Mouse (Mus musculus) MEL (cell line): Measurements from ENCODE around the gene Nos3. TPM values are rescaled to one million over a fixed set of nuclear protein-coding genes. Genes with fewer than 3 reads are reported as not detected.

ENCODE experiments used
- DNase-seq: peaks from one replicate; pipeline ENCODE4 v3.0.0; 2011; ENCODE audit warnings: low read depth, low spot score
- H3K27ac ChIP-seq: 2 replicates; pipeline ENCODE4 v1.5.1; 2012; ENCODE audit warnings: low read depth, mild to moderate bottlenecking, control low read depth, low read length, moderate library complexity; ENCODE audit not compliant: control insufficient read depth
- H3K27me3 ChIP-seq, 2 experiments: fragments of 150-350 bp in 1 of 2; sonication (generic) in 1 of 2; 2 replicates each; pipeline ENCODE4 v1.6.1; 2012; ENCODE audit warnings: low read length in 2 of 2, mild to moderate bottlenecking in 2 of 2, improper control_type of control experiment in 1 of 2, moderate library complexity in 1 of 2; ENCODE audit not compliant: insufficient read depth in 2 of 2, control insufficient read depth in 1 of 2
- H3K36me3 ChIP-seq, 2 experiments: 2 replicates each; pipeline ENCODE4 v1.6.1; 2012 to 2014; ENCODE audit warnings: low read length in 2 of 2, improper control_type of control experiment in 1 of 2, inconsistent platforms in 1 of 2, mild to moderate bottlenecking in 1 of 2; ENCODE audit not compliant: insufficient read depth in 2 of 2, control insufficient read depth in 1 of 2
- H3K4me1 ChIP-seq, 2 experiments: fragments of 150-350 bp in 1 of 2; sonication (generic) in 1 of 2; 2 replicates each; pipeline ENCODE4 v1.6.1; 2012; ENCODE audit warnings: low read length in 2 of 2, improper control_type of control experiment in 1 of 2, mild to moderate bottlenecking in 1 of 2; ENCODE audit not compliant: insufficient read depth in 2 of 2, control insufficient read depth in 1 of 2
- H3K4me3 ChIP-seq, 2 experiments: fragments of 150-350 bp in 1 of 2; sonication (generic) in 1 of 2; 2 replicates each; pipeline ENCODE4 v1.5.1; 2012; ENCODE audit warnings: low read depth in 2 of 2, low read length in 2 of 2, mild to moderate bottlenecking in 2 of 2, moderate library complexity in 2 of 2, control low read depth in 1 of 2, improper control_type of control experiment in 1 of 2; ENCODE audit not compliant: control insufficient read depth in 1 of 2, insufficient read depth in 1 of 2
- H3K79me2 ChIP-seq: 2 replicates; pipeline ENCODE4 v1.6.1; 2012; ENCODE audit warnings: mild to moderate bottlenecking, low read length, moderate library complexity; ENCODE audit not compliant: control insufficient read depth, poor library complexity, insufficient read depth
- H3K9ac ChIP-seq: 2 replicates; pipeline ENCODE4 v1.6.1; 2012; ENCODE audit warnings: low read depth, mild to moderate bottlenecking, control low read depth, low read length, moderate library complexity; ENCODE audit not compliant: control insufficient read depth, poor library complexity, severe bottlenecking
- H3K9me3 ChIP-seq: fragments of 150-350 bp; sonication (generic); replicated peaks from 2 replicates; pipeline ENCODE4 v1.6.1; 2012; ENCODE audit warnings: mild to moderate bottlenecking, low read length, improper control_type of control experiment, moderate library complexity; ENCODE audit not compliant: insufficient read depth
- BHLHE40 ChIP-seq: IDR thresholded peaks from 2 replicates; pipeline ENCODE4 v1.6.1; 2012; ENCODE audit warnings: low read depth, mild to moderate bottlenecking, inconsistent platforms, low read length, improper control_type of control experiment, borderline replicate concordance
- CHD1 ChIP-seq: IDR thresholded peaks from 2 replicates; pipeline ENCODE4 v1.6.1; 2012; ENCODE audit warnings: low read depth, mild to moderate bottlenecking, inconsistent platforms, low read length, improper control_type of control experiment
- CTCF ChIP-seq, 3 experiments: IDR thresholded peaks in 2 of 3; conservative IDR thresholded peaks in 1 of 3; 2 replicates each; pipeline ENCODE4 v1.5.1; 2011 to 2012; ENCODE audit warnings: low read length in 3 of 3, low read depth in 2 of 3, mild to moderate bottlenecking in 2 of 3, improper control_type of control experiment in 1 of 3, inconsistent platforms in 1 of 3, mixed read lengths in 1 of 3, moderate library complexity in 1 of 3; ENCODE audit not compliant: control insufficient read depth in 1 of 3, insufficient read depth in 1 of 3, poor library complexity in 1 of 3, severe bottlenecking in 1 of 3
- E2F4 ChIP-seq: IDR thresholded peaks from 2 replicates; pipeline ENCODE4 v1.6.1; 2011; ENCODE audit warnings: low read depth, low read length, improper control_type of control experiment, borderline replicate concordance
- ELF1 ChIP-seq: IDR thresholded peaks from 2 replicates; pipeline ENCODE4 v1.6.1; 2014; ENCODE audit warnings: low read depth, mild to moderate bottlenecking, inconsistent platforms, low read length, improper control_type of control experiment, moderate library complexity
- EP300 ChIP-seq, 2 experiments: IDR thresholded peaks; 2 replicates each; pipeline ENCODE4 v1.6.1; 2011; ENCODE audit warnings: improper control_type of control experiment in 2 of 2, low read length in 2 of 2, low read depth in 1 of 2, mild to moderate bottlenecking in 1 of 2
- ETS1 ChIP-seq: IDR thresholded peaks from 2 replicates; pipeline ENCODE4 v1.6.1; 2012; ENCODE audit warnings: low read depth, mild to moderate bottlenecking, inconsistent platforms, low read length, improper control_type of control experiment, moderate library complexity
- GABPA ChIP-seq: IDR thresholded peaks from 2 replicates; pipeline ENCODE4 v1.6.1; 2012; ENCODE audit warnings: low read depth, mild to moderate bottlenecking, inconsistent platforms, low read length, improper control_type of control experiment, moderate library complexity
- GATA1 ChIP-seq: IDR thresholded peaks from 2 replicates; pipeline ENCODE4 v1.6.1; 2011; ENCODE audit warnings: low read depth, low read length, improper control_type of control experiment
- HCFC1 ChIP-seq: IDR thresholded peaks from 2 replicates; pipeline ENCODE4 v1.6.1; 2012; ENCODE audit warnings: low read depth, mild to moderate bottlenecking, inconsistent platforms, low read length, improper control_type of control experiment, moderate library complexity
- JUND ChIP-seq: IDR thresholded peaks from 2 replicates; pipeline ENCODE4 v1.6.1; 2011; ENCODE audit warnings: low read depth, mild to moderate bottlenecking, improper control_type of control experiment, low read length
- KAT2A ChIP-seq: conservative IDR thresholded peaks from 2 replicates; pipeline ENCODE4 v1.6.1; 2012; ENCODE audit warnings: low read depth, low read length, improper control_type of control experiment, inconsistent platforms
- MAFK ChIP-seq: IDR thresholded peaks from 2 replicates; pipeline ENCODE4 v1.6.1; 2011; ENCODE audit warnings: low read depth, mild to moderate bottlenecking, low read length, improper control_type of control experiment, borderline replicate concordance
- MAX ChIP-seq: IDR thresholded peaks from 2 replicates; pipeline ENCODE4 v1.6.1; 2011; ENCODE audit warnings: low read length, improper control_type of control experiment
- MAZ ChIP-seq: IDR thresholded peaks from 2 replicates; pipeline ENCODE4 v1.6.1; 2012; ENCODE audit warnings: low read depth, mild to moderate bottlenecking, inconsistent platforms, low read length, improper control_type of control experiment
- MEF2A ChIP-seq: IDR thresholded peaks from 2 replicates; pipeline ENCODE4 v1.6.1; 2014; ENCODE audit warnings: low read depth, mild to moderate bottlenecking, inconsistent platforms, low read length, improper control_type of control experiment; ENCODE audit not compliant: poor library complexity, insufficient replicate concordance, severe bottlenecking; ENCODE audit errors: extremely low read depth
- MXI1 ChIP-seq: IDR thresholded peaks from 2 replicates; pipeline ENCODE4 v1.6.1; 2011; ENCODE audit warnings: mild to moderate bottlenecking, low read depth, low read length, improper control_type of control experiment
- MYB ChIP-seq: IDR thresholded peaks from 2 replicates; pipeline ENCODE4 v1.6.1; 2011; ENCODE audit warnings: mild to moderate bottlenecking, low read depth, low read length, improper control_type of control experiment
- MYC ChIP-seq: IDR thresholded peaks from 2 replicates; pipeline ENCODE4 v1.6.1; 2011; ENCODE audit warnings: low read depth, mild to moderate bottlenecking, low read length, improper control_type of control experiment, moderate library complexity
- NELFE ChIP-seq: IDR thresholded peaks from 2 replicates; pipeline ENCODE4 v1.6.1; 2011; ENCODE audit warnings: low read depth, low read length, improper control_type of control experiment
- NRF1 ChIP-seq: IDR thresholded peaks from 2 replicates; pipeline ENCODE4 v1.6.1; 2014; ENCODE audit warnings: low read depth, mild to moderate bottlenecking, inconsistent platforms, low read length, improper control_type of control experiment, moderate library complexity; ENCODE audit not compliant: poor library complexity, insufficient read depth, severe bottlenecking
- POLR2A ChIP-seq, 2 experiments: IDR thresholded peaks; 2 replicates each; pipeline ENCODE4 v1.6.1; 2011 to 2012; ENCODE audit warnings: low read length in 2 of 2, mild to moderate bottlenecking in 2 of 2, control low read depth in 1 of 2, improper control_type of control experiment in 1 of 2, low read depth in 1 of 2, moderate library complexity in 1 of 2; ENCODE audit not compliant: control insufficient read depth in 1 of 2, insufficient read depth in 1 of 2, poor library complexity in 1 of 2
- POLR2AphosphoS2 ChIP-seq: IDR thresholded peaks from 2 replicates; pipeline ENCODE4 v1.6.1; 2011; ENCODE audit warnings: low read length, improper control_type of control experiment
- POLR2AphosphoS5 ChIP-seq: IDR thresholded peaks from 2 replicates; pipeline ENCODE4 v1.6.1; 2012; ENCODE audit warnings: low read depth, borderline replicate concordance, mild to moderate bottlenecking, inconsistent platforms, low read length, moderate library complexity, mixed read lengths
- RAD21 ChIP-seq: IDR thresholded peaks from 2 replicates; pipeline ENCODE4 v1.6.1; 2011; ENCODE audit warnings: mild to moderate bottlenecking, low read depth, low read length, improper control_type of control experiment
- RCOR1 ChIP-seq: IDR thresholded peaks from 2 replicates; pipeline ENCODE4 v1.6.1; 2012; ENCODE audit warnings: low read depth, mild to moderate bottlenecking, inconsistent platforms, low read length, improper control_type of control experiment
- SIN3A ChIP-seq: IDR thresholded peaks from 2 replicates; pipeline ENCODE4 v1.6.1; 2012; ENCODE audit warnings: low read length, improper control_type of control experiment, inconsistent platforms
- SMC3 ChIP-seq: IDR thresholded peaks from 2 replicates; pipeline ENCODE4 v1.6.1; 2011; ENCODE audit warnings: low read depth, low read length, improper control_type of control experiment
- TAL1 ChIP-seq: IDR thresholded peaks from 2 replicates; pipeline ENCODE4 v1.6.1; 2012; ENCODE audit warnings: mild to moderate bottlenecking, inconsistent platforms, low read length, moderate library complexity, mixed read lengths
- TBP ChIP-seq: IDR thresholded peaks from 2 replicates; pipeline ENCODE4 v1.8.0; 2011; ENCODE audit warnings: low read depth, low read length, improper control_type of control experiment
- TCF12 ChIP-seq: IDR thresholded peaks from 2 replicates; pipeline ENCODE4 v1.6.1; 2014; ENCODE audit warnings: low read depth, mild to moderate bottlenecking, inconsistent platforms, low read length, improper control_type of control experiment, moderate library complexity
- UBTF ChIP-seq: IDR thresholded peaks from 2 replicates; pipeline ENCODE4 v1.6.1; 2012; ENCODE audit warnings: low read depth, mild to moderate bottlenecking, inconsistent platforms, low read length, improper control_type of control experiment, moderate library complexity, borderline replicate concordance; ENCODE audit not compliant: insufficient read depth
- USF1 ChIP-seq: IDR thresholded peaks from 2 replicates; pipeline ENCODE4 v1.6.1; 2014; ENCODE audit warnings: low read depth, mild to moderate bottlenecking, inconsistent platforms, low read length, improper control_type of control experiment, moderate library complexity
- USF2 ChIP-seq, 2 experiments: IDR thresholded peaks; 2 replicates each; pipeline ENCODE4 v1.6.1; 2011 to 2012; ENCODE audit warnings: improper control_type of control experiment in 2 of 2, low read length in 2 of 2, borderline replicate concordance in 1 of 2, inconsistent platforms in 1 of 2, low read depth in 1 of 2, mild to moderate bottlenecking in 1 of 2; ENCODE audit not compliant: insufficient read depth in 1 of 2
- ZC3H11A ChIP-seq: IDR thresholded peaks from 2 replicates; pipeline ENCODE4 v1.6.1; 2012; ENCODE audit warnings: low read depth, mild to moderate bottlenecking, inconsistent platforms, low read length, improper control_type of control experiment
- ZMIZ1 ChIP-seq: IDR thresholded peaks from 2 replicates; pipeline ENCODE4 v1.6.1; 2012; ENCODE audit warnings: low read depth, mild to moderate bottlenecking, inconsistent platforms, low read length, improper control_type of control experiment, moderate library complexity
- ZNF384 ChIP-seq: IDR thresholded peaks from 2 replicates; pipeline ENCODE4 v1.6.1; 2012; ENCODE audit warnings: low read depth, mild to moderate bottlenecking, inconsistent platforms, low read length, improper control_type of control experiment
- polyA plus RNA-seq, 2 experiments: library from polyadenylated mRNA; stranded (reverse) in 1 of 2; unstranded in 1 of 2; fragments of >175 nt in 1 of 2; fragments of >200 nt in 1 of 2; gene quantifications; 2 replicates each; pipeline versions ENCODE4 v1.2.1 to v1.2.4; 2012; ENCODE audit warnings: low replicate concordance in 2 of 2, low read depth in 1 of 2; ENCODE audit not compliant: insufficient read length in 2 of 2, insufficient read depth in 1 of 2, missing spikeins in 1 of 2
- total RNA-seq: library from RNA; depleted of rRNA; stranded (reverse); fragments of 300-350 nt; gene quantifications from 2 replicates; pipeline ENCODE4 v1.2.3, GENCODE M21; 2012

Nos3 gene
- total and polyA plus RNA-seq, 3 experiments = 3.9 to 6.2 TPM; not detected in 1

DNA sequence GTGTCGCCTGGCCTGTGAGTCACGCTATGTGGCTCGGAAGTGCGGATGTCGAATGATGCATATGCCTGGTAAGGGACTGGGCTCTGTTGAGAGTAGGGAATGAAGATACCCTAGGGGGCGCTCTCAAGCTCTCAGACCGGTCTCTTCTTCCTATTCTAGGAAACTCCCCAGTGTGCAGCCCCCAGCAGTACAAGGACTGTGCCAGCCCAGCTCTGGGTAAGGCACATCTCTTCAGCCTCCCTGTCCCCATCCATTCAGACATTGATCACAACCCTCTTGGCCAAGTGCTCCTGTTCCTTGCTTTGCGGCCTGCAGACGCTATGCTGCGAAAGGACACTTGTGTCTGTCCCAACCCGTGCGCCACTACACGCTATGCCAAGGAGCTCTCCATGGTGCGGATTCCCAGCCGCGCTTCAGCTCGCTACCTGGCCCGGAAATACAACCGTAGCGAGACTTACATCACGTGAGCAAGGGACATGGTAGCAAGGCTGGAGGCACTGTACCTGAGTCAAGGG is 51.7 kb downstream of the Nos3 start:
- Histone ChIP-seq H3K9me3 (no peaks in the 10 kb centered on the region), H3K36me3 (no peaks in the 10 kb centered on the region), H3K27ac (no peak overlapping the region), H3K4me3 (no peak overlapping the region), H3K79me2 (no peaks in the 10 kb centered on the region), H3K27me3 (no peaks in the 10 kb centered on the region), H3K9ac (no peak overlapping the region), H3K4me1 (peaks cover 0 to 3% of the 10 kb centered on the region in 2 experiments; a peak in 1 of 4 replicates)
- peak; percentile 91 for DNase-seq
- TF ChIP-seq GABPA = no peak
- TF ChIP-seq POLR2AphosphoS5 = no peak
- TF ChIP-seq MAFK = no peak
- 0 out of 2 replicates have a peak, but pooled peaks have one; percentile 21 for TF ChIP-seq TBP
- no peak; the same call in 1 of the 2 replicates for TF ChIP-seq MAZ
- TF ChIP-seq CTCF (IDR thresholded peaks at IDR 0.05 in 2 of 3, conservative IDR thresholded peaks at IDR 0.05 in 1 of 3; ENCODE audit: control insufficient read depth in 1 of 3, insufficient read depth in 1 of 3, low read depth in 2 of 3, low read length in 3 of 3, poor library complexity in 1 of 3, severe bottlenecking in 1 of 3) = peak; percentile 74 to 93 (median 90)
- no peak for TF ChIP-seq GATA1
- 0 out of 2 replicates have a peak, but pooled peaks have one; percentile 42 for TF ChIP-seq ELF1
- no peak for TF ChIP-seq SIN3A
- TF ChIP-seq JUND = no peak
- no peak for TF ChIP-seq BHLHE40
- no peak for TF ChIP-seq MXI1
- TF ChIP-seq MYC = no peak
- no peak for TF ChIP-seq POLR2A (IDR thresholded peaks at IDR 0.05; ENCODE audit: control insufficient read depth in 1 of 2, insufficient read depth in 1 of 2, low read depth in 1 of 2, low read length in 2 of 2, poor library complexity in 1 of 2)
- TF ChIP-seq USF2 (IDR thresholded peaks at IDR 0.05; ENCODE audit: borderline replicate concordance in 1 of 2, insufficient read depth in 1 of 2, low read depth in 1 of 2, low read length in 2 of 2) = no peak
- no peak for TF ChIP-seq E2F4
- no peak for TF ChIP-seq UBTF
- no peak for TF ChIP-seq NRF1
- no peak for TF ChIP-seq ZMIZ1
- TF ChIP-seq USF1 = no peak
- TF ChIP-seq TAL1 = no peak
- no peak for TF ChIP-seq TCF12
- no peak for TF ChIP-seq POLR2AphosphoS2
- 0 out of 2 replicates have a peak, but pooled peaks have one; percentile 24 for TF ChIP-seq MAX
- no peak for TF ChIP-seq MEF2A
- no peak for TF ChIP-seq KAT2A
- peak; percentile 55 for TF ChIP-seq RAD21
- peak; percentile 73 for TF ChIP-seq SMC3
- no peak for TF ChIP-seq CHD1
- TF ChIP-seq ZNF384 = no peak
- TF ChIP-seq ETS1 = no peak
- peak; percentile 39; the same call in 1 of the 2 replicates for TF ChIP-seq HCFC1
- no peak for TF ChIP-seq RCOR1
- TF ChIP-seq NELFE = no peak
- TF ChIP-seq ZC3H11A = peak; percentile 26; the same call in 1 of the 2 replicates
- no peak for TF ChIP-seq EP300 (IDR thresholded peaks at IDR 0.05; ENCODE audit: low read depth in 1 of 2, low read length in 2 of 2)
- no peak for TF ChIP-seq MYB
